Mouse (Mus musculus): ENCODE measurements around the gene Wnt9b. TPM values are rescaled to one million over a fixed set of nuclear protein-coding genes. Genes with fewer than 3 reads are reported as not detected.

Wnt9b gene
- polyA plus RNA-seq, 1 experiment: not detected

- no peak overlapping the region for H3K4me2 ChIP-seq (ENCODE audit: low read depth)
- H3K79me2 ChIP-seq (ENCODE audit: control insufficient read depth, insufficient read depth): no peaks in the 10 kb centered on the region
- no peak overlapping the region for H3K4me3 ChIP-seq
- no peaks in the 10 kb centered on the region for H3K36me3 ChIP-seq (ENCODE audit: control insufficient read depth, insufficient read depth)
- H3ac ChIP-seq (ENCODE audit: control insufficient read depth, insufficient read length): no peak overlapping the region
- H3K27me3 ChIP-seq (ENCODE audit: control insufficient read depth, insufficient read depth, insufficient read length): peaks cover 72% of the 10 kb centered on the region
- TF ChIP-seq TCF12 (IDR thresholded peaks at IDR 0.05; ENCODE audit: insufficient read depth, poor library complexity, severe bottlenecking): no peak
- TF ChIP-seq MYOD1 (IDR thresholded peaks at IDR 0.05; ENCODE audit: control insufficient read depth in 1 of 3, insufficient read length in 2 of 3, low read depth in 2 of 3): no peak
- no peak for TF ChIP-seq E2F4 (IDR thresholded peaks at IDR 0.05; ENCODE audit: insufficient read depth)
Measured at GRCm38 (mm10) chr11:103716971-103717370, 32.6 kb downstream of the Wnt9b start.

- TF ChIP-seq TCF12 (IDR thresholded peaks at IDR 0.05; ENCODE audit: insufficient read depth, poor library complexity, severe bottlenecking): no peak
- TF ChIP-seq CEBPB (IDR thresholded peaks at IDR 0.05; ENCODE audit: insufficient read depth, poor library complexity, severe bottlenecking): no peak
- no peak for TF ChIP-seq SRF (IDR thresholded peaks at IDR 0.05; ENCODE audit: control insufficient read depth, insufficient read length, low read depth)
- no peak for TF ChIP-seq MYOD1 (IDR thresholded peaks at IDR 0.05; ENCODE audit: control insufficient read depth in 1 of 3, insufficient read length in 2 of 3, low read depth in 2 of 3)
- no peak for TF ChIP-seq USF1 (IDR thresholded peaks at IDR 0.05; ENCODE audit: low read depth)
- no peak for TF ChIP-seq REST (IDR thresholded peaks at IDR 0.05; ENCODE audit: insufficient read depth, insufficient read length)
- TF ChIP-seq POLR2A (IDR thresholded peaks at IDR 0.05; ENCODE audit: insufficient read length, low read depth): no peak
- no peak for TF ChIP-seq MYOG (IDR thresholded peaks at IDR 0.05; ENCODE audit: control insufficient read depth in 1 of 3, insufficient read depth in 1 of 3, insufficient read length in 2 of 3, low read depth in 2 of 3)
- no peak for TF ChIP-seq POLR2AphosphoS2 (IDR thresholded peaks at IDR 0.05; ENCODE audit: insufficient read length, low read depth)
- no peak for TF ChIP-seq TCF3 (IDR thresholded peaks at IDR 0.05; ENCODE audit: insufficient read length, low read depth)
- TF ChIP-seq E2F4 (IDR thresholded peaks at IDR 0.05; ENCODE audit: insufficient read depth): no peak
- TF ChIP-seq MAX (IDR thresholded peaks at IDR 0.05; ENCODE audit: low read depth): no peak
- no peaks in the 10 kb centered on the region for H3K79me2 ChIP-seq (ENCODE audit: control insufficient read depth, insufficient read depth)
Measured at GRCm38 (mm10) chr11:103714074-103714473, 35.5 kb downstream of the Wnt9b start.

GRCm38 (mm10) chr11:103711851-103712587 lies 37.6 kb downstream of the Wnt9b start:
- Histone ChIP-seq H3K79me2 (ENCODE audit: control insufficient read depth, insufficient read depth) (no peaks in the 10 kb centered on the region), H3K4me2 (ENCODE audit: low read depth) (no peak overlapping the region), H3K27me3 (ENCODE audit: control insufficient read depth, insufficient read depth, insufficient read length) (peaks cover 75% of the 10 kb centered on the region), H3K36me3 (ENCODE audit: control insufficient read depth, insufficient read depth) (no peaks in the 10 kb centered on the region), H3K4me3 (no peak overlapping the region), H3ac (ENCODE audit: control insufficient read depth, insufficient read length) (no peak overlapping the region)
- TF ChIP-seq REST (IDR thresholded peaks at IDR 0.05; ENCODE audit: insufficient read depth, insufficient read length) (no peak), MYOG (IDR thresholded peaks at IDR 0.05; ENCODE audit: control insufficient read depth in 1 of 3, insufficient read depth in 1 of 3, insufficient read length in 2 of 3, low read depth in 2 of 3) (no peak), POLR2A (IDR thresholded peaks at IDR 0.05; ENCODE audit: insufficient read length, low read depth) (no peak), USF1 (IDR thresholded peaks at IDR 0.05; ENCODE audit: low read depth) (no peak), TCF3 (IDR thresholded peaks at IDR 0.05; ENCODE audit: insufficient read length, low read depth) (no peak), E2F4 (IDR thresholded peaks at IDR 0.05; ENCODE audit: insufficient read depth) (no peak), CEBPB (IDR thresholded peaks at IDR 0.05; ENCODE audit: insufficient read depth, poor library complexity, severe bottlenecking) (no peak)

More at GRCm38 (mm10) chr11:103714074-103714473, 35.5 kb downstream of the Wnt9b start:
- Histone ChIP-seq H3ac (ENCODE audit: control insufficient read depth, insufficient read length) (no peak overlapping the region), H3K4me3 (no peak overlapping the region), H3K4me2 (ENCODE audit: low read depth) (no peak overlapping the region), H3K36me3 (ENCODE audit: control insufficient read depth, insufficient read depth) (no peaks in the 10 kb centered on the region), H3K27me3 (ENCODE audit: control insufficient read depth, insufficient read depth, insufficient read length) (peaks cover 86% of the 10 kb centered on the region)

- H3K79me2 ChIP-seq (ENCODE audit: control insufficient read depth, insufficient read depth): no peaks in the 10 kb centered on the region
- no peak overlapping the region for H3K4me3 ChIP-seq
- no peak overlapping the region for H3K4me2 ChIP-seq (ENCODE audit: low read depth)
- peaks cover 77% of the 10 kb centered on the region for H3K27me3 ChIP-seq (ENCODE audit: control insufficient read depth, insufficient read depth, insufficient read length)
- H3ac ChIP-seq (ENCODE audit: control insufficient read depth, insufficient read length): no peak overlapping the region
- H3K36me3 ChIP-seq (ENCODE audit: control insufficient read depth, insufficient read depth): no peaks in the 10 kb centered on the region
- TF ChIP-seq CEBPB (IDR thresholded peaks at IDR 0.05; ENCODE audit: insufficient read depth, poor library complexity, severe bottlenecking) (no peak), SRF (IDR thresholded peaks at IDR 0.05; ENCODE audit: control insufficient read depth, insufficient read length, low read depth) (no peak), REST (IDR thresholded peaks at IDR 0.05; ENCODE audit: insufficient read depth, insufficient read length) (no peak), MAX (IDR thresholded peaks at IDR 0.05; ENCODE audit: low read depth) (no peak), E2F4 (IDR thresholded peaks at IDR 0.05; ENCODE audit: insufficient read depth) (no peak), TCF12 (IDR thresholded peaks at IDR 0.05; ENCODE audit: insufficient read depth, poor library complexity, severe bottlenecking) (no peak), USF1 (IDR thresholded peaks at IDR 0.05; ENCODE audit: low read depth) (no peak), MYOD1 (IDR thresholded peaks at IDR 0.05; ENCODE audit: control insufficient read depth in 1 of 3, insufficient read length in 2 of 3, low read depth in 2 of 3) (no peak), TCF3 (IDR thresholded peaks at IDR 0.05; ENCODE audit: insufficient read length, low read depth) (no peak), POLR2AphosphoS2 (IDR thresholded peaks at IDR 0.05; ENCODE audit: insufficient read length, low read depth) (no peak), POLR2A (IDR thresholded peaks at IDR 0.05; ENCODE audit: insufficient read length, low read depth) (no peak), MYOG (IDR thresholded peaks at IDR 0.05; ENCODE audit: control insufficient read depth in 1 of 3, insufficient read depth in 1 of 3, insufficient read length in 2 of 3, low read depth in 2 of 3) (no peak)
Measured at GRCm38 (mm10) chr11:103709982-103710381, 39.6 kb downstream of the Wnt9b start.

GRCm38 (mm10) chr11:103707005-103707404 lies 42.6 kb downstream of the Wnt9b start:
- Histone ChIP-seq H3K4me3 (no peak overlapping the region), H3K79me2 (ENCODE audit: control insufficient read depth, insufficient read depth) (no peaks in the 10 kb centered on the region), H3K27me3 (ENCODE audit: control insufficient read depth, insufficient read depth, insufficient read length) (peaks cover 71% of the 10 kb centered on the region), H3ac (ENCODE audit: control insufficient read depth, insufficient read length) (no peak overlapping the region), H3K4me2 (ENCODE audit: low read depth) (no peak overlapping the region), H3K36me3 (ENCODE audit: control insufficient read depth, insufficient read depth) (no peaks in the 10 kb centered on the region)
- TF ChIP-seq REST (IDR thresholded peaks at IDR 0.05; ENCODE audit: insufficient read depth, insufficient read length): no peak
- no peak for TF ChIP-seq POLR2AphosphoS2 (IDR thresholded peaks at IDR 0.05; ENCODE audit: insufficient read length, low read depth)
- no peak for TF ChIP-seq USF1 (IDR thresholded peaks at IDR 0.05; ENCODE audit: low read depth)
- TF ChIP-seq TCF12 (IDR thresholded peaks at IDR 0.05; ENCODE audit: insufficient read depth, poor library complexity, severe bottlenecking): no peak
- TF ChIP-seq MYOD1 (IDR thresholded peaks at IDR 0.05; ENCODE audit: control insufficient read depth in 1 of 3, insufficient read length in 2 of 3, low read depth in 2 of 3): no peak
- no peak for TF ChIP-seq CEBPB (IDR thresholded peaks at IDR 0.05; ENCODE audit: insufficient read depth, poor library complexity, severe bottlenecking)
- no peak for TF ChIP-seq MYOG (IDR thresholded peaks at IDR 0.05; ENCODE audit: control insufficient read depth in 1 of 3, insufficient read depth in 1 of 3, insufficient read length in 2 of 3, low read depth in 2 of 3)

Measured in myocyte (in vitro differentiated cells).